Mouse (Mus musculus): ENCODE data around the gene Gm11096. TPM values are rescaled to one million over a fixed set of nuclear protein-coding genes. Genes with fewer than 3 reads are reported as not detected.

The Gm11096 gene
- total RNA-seq, 2 experiments from 2014 or later: not detected

GRCm38 (mm10) chr17:81480351-81481161 is 39.0 kb downstream of the Gm11096 start:
- DNase-seq (ENCODE audit: low spot score in 2 of 2): peak; percentile 26 to 49

- no peak for DNase-seq (ENCODE audit: low spot score in 2 of 2)
These were observed 40.4 kb downstream of the Gm11096 start for GRCm38 (mm10) chr17:81481843-81482490.

- no peak for DNase-seq (ENCODE audit: low spot score in 2 of 2)
These were observed 44.8 kb downstream of the Gm11096 start for GRCm38 (mm10) chr17:81486388-81486787.

Measured in layer of hippocampus, postnatal 10 days (tissue).